Mouse (Mus musculus) left cerebral cortex, adult 2 months (tissue): ENCODE measurements at regions not wholly inside any gene's neighbourhood (a gene's known extent, or its start where the extent isn't known, plus 50 kb on each side); places are given as distances from the start of the nearest gene placed in this dataset.

ENCODE experiments used
- DNase-seq, 2 experiments: peaks; one replicate each; pipeline ENCODE4 v3.0.0; 2021 to 2022; ENCODE audit warnings: low spot score in 2 of 2, mixed read lengths in 1 of 2; ENCODE audit errors: extremely low spot score in 1 of 2
- H3K27ac ChIP-seq: fragments of 200-600 bp; 2 replicates; pipeline ENCODE4 v1.8.1; 2022
- H3K4me3 ChIP-seq: fragments of 200-600 bp; 2 replicates; pipeline ENCODE4 v1.8.1; 2022
- CTCF ChIP-seq: fragments of 200-600 bp; IDR thresholded peaks from 2 replicates; pipeline ENCODE4 v1.8.1; 2022; ENCODE audit warnings: antibody characterized with exemption, mild to moderate bottlenecking, moderate library complexity
- intact Hi-C: fragments of 180-260 bp; cut with DNase I; formaldehyde crosslinking; loops from one replicate; pipeline ENCODE4 v1.15.1; 2025

DNA sequence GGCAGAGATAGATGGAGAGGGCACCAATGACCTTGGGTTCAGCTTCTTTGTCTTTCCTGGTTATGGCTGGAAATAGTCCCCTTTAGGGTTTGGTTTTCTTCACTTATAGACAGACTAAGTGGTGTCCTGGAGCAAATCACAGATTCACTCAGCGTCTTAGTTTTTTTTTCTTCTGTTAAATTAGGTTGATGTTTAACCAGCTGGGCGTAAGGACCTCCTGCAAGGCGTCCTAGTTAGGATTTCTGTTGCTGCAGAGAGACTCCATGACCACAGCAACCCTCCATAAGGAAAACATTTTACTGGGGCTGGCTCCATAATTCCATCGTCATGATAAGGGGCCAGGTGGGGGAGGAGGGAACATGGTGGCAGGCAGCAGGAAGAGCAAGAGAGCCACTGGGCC lies 78.7 kb upstream of the Slc25a36 start:
- H3K27ac ChIP-seq = no peak overlapping the region
- DNase-seq = no peak
- intact Hi-C loops = no loop called here
- no peak overlapping the region for H3K4me3 ChIP-seq
- no peak for TF ChIP-seq CTCF

DNA sequence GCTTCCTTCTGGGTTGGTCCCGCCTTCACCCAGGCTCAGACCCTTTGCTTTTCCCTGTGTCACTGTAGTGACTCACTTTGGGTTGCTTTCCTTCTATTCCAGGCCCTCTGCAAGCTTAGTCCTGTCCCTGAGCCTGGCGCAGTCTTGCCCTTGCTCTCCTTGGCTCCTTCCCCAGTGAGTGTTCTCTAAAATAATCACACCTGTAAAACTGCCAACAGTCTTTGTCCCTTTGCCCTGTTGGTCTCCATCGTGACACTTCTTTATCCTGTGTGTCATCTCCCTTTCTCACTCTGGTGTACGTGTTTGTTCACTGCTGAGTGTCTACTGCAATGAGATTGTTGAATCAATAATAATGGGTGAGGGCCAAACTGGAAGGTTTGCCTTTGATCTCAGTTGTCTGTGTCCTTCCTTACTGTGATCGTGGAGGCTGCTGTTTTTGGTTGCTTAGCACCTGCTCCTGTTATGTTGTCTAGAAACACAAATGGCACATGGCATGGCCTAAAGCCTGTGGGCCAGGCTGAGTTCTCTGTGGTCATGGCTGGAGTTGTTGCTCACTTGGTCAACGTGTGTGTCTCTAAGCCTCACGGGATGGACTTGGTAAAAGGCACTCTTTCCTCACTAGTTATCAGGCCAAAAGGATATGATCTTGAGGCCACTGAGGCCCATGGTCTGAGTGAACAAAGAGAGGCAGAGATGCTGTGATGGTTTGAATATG lies 77.8 kb upstream of the Slc25a36 start:
- Histone ChIP-seq H3K27ac (no peak overlapping the region), H3K4me3 (no peak overlapping the region)
- DNase-seq = no peak
- intact Hi-C loops = no loop called here
- TF ChIP-seq CTCF = no peak

- intact Hi-C loops = loop anchor here (5.0 kb wide), 1 partner anchor 1364 kb away; no protein-coding TSS in a partner anchor
- DNase-seq = no peak
- Histone ChIP-seq H3K27ac (no peak overlapping the region), H3K4me3 (no peak overlapping the region)
- TF ChIP-seq CTCF = no peak
These were observed 62.4 kb upstream of the Slc25a36 start for GRCm38 (mm10) chr9:97173230-97173951.

DNA sequence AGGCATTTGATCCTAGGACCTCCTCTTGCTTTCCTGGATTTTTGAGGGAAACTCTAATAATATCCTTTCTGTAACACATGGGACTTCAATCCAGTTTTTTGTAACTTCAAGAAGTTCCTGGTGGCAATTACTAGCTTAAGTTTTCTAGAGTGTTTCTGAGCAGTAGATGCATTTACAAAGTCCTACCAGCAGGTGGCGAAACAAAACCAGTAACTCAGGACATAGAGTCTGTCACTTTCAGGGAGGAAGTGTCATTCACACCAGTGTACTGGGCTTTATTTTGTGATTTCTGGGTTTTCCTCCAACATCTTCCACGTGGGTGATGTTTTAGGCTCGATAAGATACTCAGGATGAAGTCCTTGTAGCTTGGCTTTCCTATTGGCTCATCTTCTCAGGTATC lies 61.1 kb upstream of the Slc25a36 start:
- peak in 1 of 2 experiments; percentile 43 for DNase-seq
- no peak overlapping the region for H3K4me3 ChIP-seq
- no peak overlapping the region for H3K27ac ChIP-seq
- intact Hi-C loops = loop anchor here (5.0 kb wide), 1 partner anchor 1365 kb away; no protein-coding TSS in a partner anchor
- TF ChIP-seq CTCF = peak; percentile 77

GRCm38 (mm10) chr9:97171484-97171883 lies 60.5 kb upstream of the Slc25a36 start:
- H3K27ac ChIP-seq = no peak overlapping the region
- intact Hi-C loops = loop anchor here (5.0 kb wide), 1 partner anchor 1366 kb away; no protein-coding TSS in a partner anchor
- no peak for TF ChIP-seq CTCF
- no peak for DNase-seq
- no peak overlapping the region for H3K4me3 ChIP-seq

- intact Hi-C loops = loop anchor here (5.0 kb wide), 1 partner anchor 1366 kb away; no protein-coding TSS in a partner anchor
- no peak overlapping the region for H3K27ac ChIP-seq
- no peak overlapping the region for H3K4me3 ChIP-seq
- DNase-seq = no peak
- no peak for TF ChIP-seq CTCF
These were observed 59.9 kb upstream of the Slc25a36 start for GRCm38 (mm10) chr9:97170836-97171235.

- no peak for DNase-seq
These were observed 51.5 kb upstream of the Slc25a36 start for GRCm38 (mm10) chr9:97162465-97162864.

More at GRCm38 (mm10) chr9:97162465-97162864, 51.5 kb upstream of the Slc25a36 start:
- no peak overlapping the region for H3K27ac ChIP-seq
- peak; percentile 81 for TF ChIP-seq CTCF
- intact Hi-C loops = loop anchor here (2.0 kb wide), 3 partner anchors 52 to 246 kb away; partner anchors contain the start of gene Slc25a36
- H3K4me3 ChIP-seq = no peak overlapping the region
